Mouse (Mus musculus) liver, embryonic 16.5 days (tissue): Measurements from ENCODE around the gene Wfikkn1. TPM values are rescaled to one million over a fixed set of nuclear protein-coding genes. Genes with fewer than 3 reads are reported as not detected.

Experiments
- ATAC-seq: fragments of 200-750 bp; cut with Nextera tagmentation; 2 replicates; pipeline ENCODE4 v1.8.0; 2017; ENCODE audit warnings: low read depth, mild to moderate bottlenecking, moderate number of reproducible peaks, moderate library complexity
- H3K27ac ChIP-seq: fragments of 300-500 bp; sonication (generic); 2 replicates; pipeline ENCODE4 v1.5.1; 2014; ENCODE audit warnings: mild to moderate bottlenecking, low read length
- H3K27me3 ChIP-seq: fragments of 300-500 bp; sonication (generic); 2 replicates; pipeline ENCODE4 v1.6.1; 2014; ENCODE audit warnings: low read depth, low read length, mixed read lengths; ENCODE audit not compliant: control insufficient read depth, insufficient read depth
- H3K36me3 ChIP-seq: fragments of 300-500 bp; sonication (generic); 2 replicates; pipeline ENCODE4 v1.6.1; 2014; ENCODE audit warnings: mild to moderate bottlenecking; ENCODE audit not compliant: control insufficient read depth, insufficient read depth
- H3K4me1 ChIP-seq: fragments of 300-500 bp; sonication (generic); 2 replicates; pipeline ENCODE4 v1.6.1; 2014; ENCODE audit warnings: low read depth, low read length, mixed read lengths; ENCODE audit not compliant: control insufficient read depth
- H3K4me2 ChIP-seq: fragments of 300-500 bp; sonication (generic); 2 replicates; pipeline ENCODE4 v1.6.1; 2014; ENCODE audit warnings: low read depth, low read length, mixed read lengths
- H3K4me3 ChIP-seq: fragments of 300-500 bp; sonication (generic); 2 replicates; pipeline ENCODE4 v1.5.1; 2014; ENCODE audit warnings: low read depth, mild to moderate bottlenecking, low read length
- H3K9ac ChIP-seq: fragments of 300-500 bp; sonication (generic); 2 replicates; pipeline ENCODE4 v1.6.1; 2014; ENCODE audit warnings: low read depth, low read length
- H3K9me3 ChIP-seq: fragments of 300-500 bp; sonication (generic); replicated peaks from 2 replicates; pipeline ENCODE4 v1.6.1; 2016; ENCODE audit warnings: low read length; ENCODE audit not compliant: control insufficient read depth
- WGBS: fragments of 180-500 bp; shearing (Covaris S2); extraction: QIAGEN DNeasy Blood & Tissue Kit; methylation state at CpG from one replicate; pipeline ENCODE4 v1.1.7; 2014; ENCODE audit not compliant: insufficient replicate concordance; 5-methylcytosine and 5-hydroxymethylcytosine counted together
- polyA plus RNA-seq: library from polyadenylated mRNA; unstranded; fragments of >200 nt; fragmentation: Nextera tagmentation; extraction: Ambion mirVana; gene quantifications from 2 replicates; pipeline ENCODE4 v1.2.1, GENCODE M21; 2015

Gene Wfikkn1
- polyA plus RNA-seq, 1 experiment from 2014 or later: 0.30 TPM

GRCm38 (mm10) chr17:25837533-25837932 is 43.1 kb downstream of the Wfikkn1 start:
- Histone ChIP-seq H3K4me2 (no peak overlapping the region), H3K4me1 (peaks cover 44% of the 10 kb centered on the region), H3K36me3 (peaks cover 37% of the 10 kb centered on the region), H3K9me3 (no peaks in the 10 kb centered on the region), H3K4me3 (no peak overlapping the region), H3K9ac (no peak overlapping the region), H3K27me3 (no peaks in the 10 kb centered on the region), H3K27ac (0 out of 2 replicates have a peak overlapping the region, but pooled peaks have one; percentile 9)
- ATAC-seq: no peak
- 57% methylated on average over 3 of the region's 3 CpGs for WGBS

GRCm38 (mm10) chr17:25837076-25837410 is 43.6 kb downstream of the Wfikkn1 start, which contains the start of gene Rhbdl1:
Gene Rhbdl1, minus strand, starts transcription at chr17:25837295.
- no peak for ATAC-seq
- peak within 1 kb of the TSS; percentile 36 for H3K4me3 ChIP-seq
- H3K27me3 ChIP-seq: no peaks in the 10 kb centered on the region
- no peaks in the 10 kb centered on the region for H3K9me3 ChIP-seq
- WGBS: 3% methylated on average over 29 of the region's 29 CpGs
- peak within 1 kb of the TSS; percentile 66 for H3K4me2 ChIP-seq
- H3K27ac ChIP-seq: 0 out of 2 replicates have a peak within 1 kb of the TSS, but pooled peaks have one; percentile 9
- peak within 1 kb of the TSS; percentile 56 for H3K9ac ChIP-seq
- H3K4me1 ChIP-seq: peaks cover 48% of the 10 kb centered on the region
- peaks cover 32% of the 10 kb centered on the region for H3K36me3 ChIP-seq

- ATAC-seq: no peak
- Histone ChIP-seq H3K27ac (no peak overlapping the region), H3K9me3 (no peaks in the 10 kb centered on the region), H3K4me1 (peaks cover 53% of the 10 kb centered on the region), H3K9ac (peak overlapping the region; percentile 56), H3K4me3 (peak overlapping the region; percentile 36), H3K4me2 (peak overlapping the region; percentile 66), H3K36me3 (peaks cover 27% of the 10 kb centered on the region), H3K27me3 (no peaks in the 10 kb centered on the region)
- WGBS: 25% methylated on average over 23 of the region's 23 CpGs
These were observed 44.1 kb downstream of the Wfikkn1 start for GRCm38 (mm10) chr17:25836397-25837075.

- Histone ChIP-seq H3K4me1 (peaks cover 60% of the 10 kb centered on the region), H3K27ac (no peak overlapping the region), H3K27me3 (no peaks in the 10 kb centered on the region), H3K9me3 (no peaks in the 10 kb centered on the region), H3K4me2 (no peak overlapping the region), H3K36me3 (peaks cover 27% of the 10 kb centered on the region), H3K9ac (no peak overlapping the region), H3K4me3 (no peak overlapping the region)
- no peak for ATAC-seq
- 83% methylated on average over 16 of the region's 16 CpGs for WGBS
These were observed 44.8 kb downstream of the Wfikkn1 start for GRCm38 (mm10) chr17:25835816-25836215.

- ATAC-seq: no peak
- Histone ChIP-seq H3K27ac (no peak overlapping the region), H3K27me3 (no peaks in the 10 kb centered on the region), H3K4me2 (no peak overlapping the region; the same call in 1 of the 2 replicates), H3K4me1 (peaks cover 64% of the 10 kb centered on the region), H3K4me3 (no peak overlapping the region), H3K36me3 (peaks cover 27% of the 10 kb centered on the region), H3K9me3 (no peaks in the 10 kb centered on the region), H3K9ac (no peak overlapping the region)
- 87% methylated on average over 7 of the region's 7 CpGs for WGBS
These were observed 45.4 kb downstream of the Wfikkn1 start for GRCm38 (mm10) chr17:25835301-25835700.

GRCm38 (mm10) chr17:25834595-25835222 is 45.9 kb downstream of the Wfikkn1 start:
- no peak overlapping the region for H3K27ac ChIP-seq
- peak overlapping the region; percentile 99 for H3K4me2 ChIP-seq
- peaks cover 68% of the 10 kb centered on the region for H3K4me1 ChIP-seq
- H3K9me3 ChIP-seq: no peaks in the 10 kb centered on the region
- H3K4me3 ChIP-seq: peak overlapping the region; percentile 92
- no peak for ATAC-seq
- peak overlapping the region; percentile 91 for H3K9ac ChIP-seq
- H3K36me3 ChIP-seq: peaks cover 24% of the 10 kb centered on the region
- 75% methylated on average over 12 of the region's 12 CpGs for WGBS
- H3K27me3 ChIP-seq: no peaks in the 10 kb centered on the region

- Histone ChIP-seq H3K4me3 (peak overlapping the region; percentile 92), H3K9ac (peak overlapping the region; percentile 91), H3K4me1 (peaks cover 73% of the 10 kb centered on the region), H3K27ac (peak overlapping the region; percentile 97), H3K27me3 (no peaks in the 10 kb centered on the region), H3K36me3 (peaks cover 18% of the 10 kb centered on the region), H3K4me2 (peak overlapping the region; percentile 99), H3K9me3 (no peaks in the 10 kb centered on the region)
- 31% methylated on average over 6 of the region's 6 CpGs for WGBS
- no peak for ATAC-seq
These were observed 46.6 kb downstream of the Wfikkn1 start for GRCm38 (mm10) chr17:25833961-25834594.

GRCm38 (mm10) chr17:25833291-25833663 is 47.4 kb downstream of the Wfikkn1 start, which contains the start of gene Stub1:
Gene Stub1, minus strand, starts transcription at chr17:25833404.
- WGBS: under 1% methylated on average over 24 of the region's 24 CpGs
- Histone ChIP-seq H3K4me3 (peak within 1 kb of the TSS; percentile 92), H3K9me3 (no peaks in the 10 kb centered on the region), H3K4me1 (peaks cover 77% of the 10 kb centered on the region), H3K9ac (peak within 1 kb of the TSS; percentile 91), H3K27ac (peak within 1 kb of the TSS; percentile 97), H3K36me3 (peaks cover 16% of the 10 kb centered on the region), H3K27me3 (no peaks in the 10 kb centered on the region), H3K4me2 (peak within 1 kb of the TSS; percentile 99)
- ATAC-seq: peak; percentile 64
